In genomic region chr4:133369553-133370297, GRCm38 (mm10) we compare ENCODE assay signal across 8 mouse cellular contexts. TPM values are rescaled to one million over a fixed set of nuclear protein-coding genes. Genes with fewer than 3 reads are reported as not detected.
DNase-seq lines count a peak whose midpoint lies in the region; ATAC-seq lines count a peak whose summit lies in the region.

TSS of gene Slc9a1 (plus strand) at chr4:133369706.

- H3K4me3 ChIP-seq in forebrain, embryonic 11.5 days (ENCODE audit: low read depth, low read length) = peak within 1 kb of the TSS; percentile 75
- peak within 1 kb of the TSS; percentile 87 for H3K4me3 ChIP-seq in heart, embryonic 16.5 days (ENCODE audit: low read length)
- H3K4me3 ChIP-seq in liver, embryonic 15.5 days (replicated peaks) = peak within 1 kb of the TSS; percentile 88
- peak within 1 kb of the TSS; percentile 86 for H3K4me3 ChIP-seq in neural tube, embryonic 12.5 days

- ATAC-seq in forebrain, embryonic 11.5 days (replicated peaks; ENCODE audit: low FRiP score) = peak; percentile 94
- peak; percentile 95 for ATAC-seq in heart, embryonic 16.5 days (replicated peaks; ENCODE audit: extremely low read depth, insufficient read depth, low FRiP score)
- ATAC-seq in liver, embryonic 15.5 days (ENCODE audit: insufficient read depth) = peak; percentile 89
- peak; percentile 94 for ATAC-seq in neural tube, embryonic 12.5 days (ENCODE audit: low FRiP score, low read depth)

- no peaks in the 10 kb centered on the region for H3K9me3 ChIP-seq in forebrain, embryonic 11.5 days (ENCODE audit: control insufficient read depth, low read length)
- H3K9me3 ChIP-seq in heart, embryonic 16.5 days (replicated peaks; ENCODE audit: control insufficient read depth, low read length) = no peaks in the 10 kb centered on the region
- H3K9me3 ChIP-seq in liver, embryonic 15.5 days (replicated peaks) = no peaks in the 10 kb centered on the region
- H3K9me3 ChIP-seq in neural tube, embryonic 12.5 days = no peaks in the 10 kb centered on the region

- peak; percentile 91 to 93 for DNase-seq in CD8-positive naive resting alpha-beta T cell, adult 2 months (ENCODE audit: low read depth in 2 of 2, low spot score in 2 of 2)
- peak; percentile 81 for DNase-seq in c-Kit-positive CD71-negative TER-119-negative erythroid progenitor cells, embryonic 14.5 days (ENCODE audit: low read depth)
- peak; percentile 95 for DNase-seq in forebrain, embryonic 11.5 days (ENCODE audit: low spot score)
- peak; percentile 95 to 97 for DNase-seq in kidney, postnatal 36 days
- DNase-seq in telencephalon, adult 2 months (ENCODE audit: low read depth, low spot score) = peak; percentile 85

- H3K9ac ChIP-seq in forebrain, embryonic 11.5 days (ENCODE audit: low read length) = peak within 1 kb of the TSS; percentile 77
- peak within 1 kb of the TSS; percentile 95 for H3K9ac ChIP-seq in heart, embryonic 16.5 days (ENCODE audit: low read length)
- H3K9ac ChIP-seq in liver, embryonic 15.5 days = peak within 1 kb of the TSS; percentile 90
- peak within 1 kb of the TSS; percentile 87 for H3K9ac ChIP-seq in neural tube, embryonic 12.5 days

- H3K36me3 ChIP-seq in forebrain, embryonic 11.5 days (ENCODE audit: control insufficient read depth, insufficient read depth, low read length) = no peaks in the 10 kb centered on the region
- no peaks in the 10 kb centered on the region for H3K36me3 ChIP-seq in heart, embryonic 16.5 days (ENCODE audit: control insufficient read depth, insufficient read depth)
- peaks cover 2% of the 10 kb centered on the region; the same call in 1 of the 2 replicates for H3K36me3 ChIP-seq in liver, embryonic 15.5 days (replicated peaks)
- H3K36me3 ChIP-seq in neural tube, embryonic 12.5 days = no peaks in the 10 kb centered on the region

- peak within 1 kb of the TSS; percentile 15; the same call in 1 of the 2 replicates for H3K27ac ChIP-seq in forebrain, embryonic 11.5 days (ENCODE audit: low read depth, low read length)
- H3K27ac ChIP-seq in heart, embryonic 16.5 days (ENCODE audit: low read length) = peak within 1 kb of the TSS; percentile 80
- peak within 1 kb of the TSS; percentile 75 for H3K27ac ChIP-seq in liver, embryonic 15.5 days (replicated peaks)
- H3K27ac ChIP-seq in neural tube, embryonic 12.5 days = peak within 1 kb of the TSS; percentile 16; the same call in 1 of the 2 replicates

- H3K4me1 ChIP-seq in forebrain, embryonic 11.5 days (replicated peaks; ENCODE audit: control insufficient read depth, insufficient read depth, low read length) = peaks cover 15% of the 10 kb centered on the region
- peaks cover 37% of the 10 kb centered on the region for H3K4me1 ChIP-seq in heart, embryonic 16.5 days (ENCODE audit: control insufficient read depth, insufficient read depth, low read length)
- H3K4me1 ChIP-seq in liver, embryonic 15.5 days (replicated peaks) = peaks cover 55% of the 10 kb centered on the region
- peaks cover 41% of the 10 kb centered on the region for H3K4me1 ChIP-seq in neural tube, embryonic 12.5 days

- peak within 1 kb of the TSS; percentile 84 for H3K4me2 ChIP-seq in forebrain, embryonic 11.5 days (ENCODE audit: low read depth, low read length, severe bottlenecking)
- H3K4me2 ChIP-seq in heart, embryonic 16.5 days (ENCODE audit: low read depth, low read length) = peak within 1 kb of the TSS; percentile 86
- peak within 1 kb of the TSS; percentile 84 for H3K4me2 ChIP-seq in liver, embryonic 15.5 days
- H3K4me2 ChIP-seq in neural tube, embryonic 12.5 days (replicated peaks) = peak within 1 kb of the TSS; percentile 80

- WGBS in forebrain, embryonic 11.5 days = under 1% methylated on average over 40 of the region's 40 CpGs
- under 1% methylated on average over 40 of the region's 40 CpGs for WGBS in heart, embryonic 16.5 days
- WGBS in liver, embryonic 15.5 days (ENCODE audit: insufficient replicate concordance) = 0% methylated on average over 40 of the region's 40 CpGs
- WGBS in neural tube, embryonic 12.5 days = under 1% methylated on average over 40 of the region's 40 CpGs

- no peaks in the 10 kb centered on the region for H3K27me3 ChIP-seq in forebrain, embryonic 11.5 days (ENCODE audit: control insufficient read depth, insufficient read depth, low read length)
- no peaks in the 10 kb centered on the region for H3K27me3 ChIP-seq in heart, embryonic 16.5 days (ENCODE audit: control insufficient read depth, insufficient read depth, low read length)
- H3K27me3 ChIP-seq in liver, embryonic 15.5 days = no peaks in the 10 kb centered on the region; the same call in 1 of the 2 replicates
- H3K27me3 ChIP-seq in neural tube, embryonic 12.5 days (replicated peaks) = no peaks in the 10 kb centered on the region

RNA-seq across cellular contexts. Expression of gene Slc9a1, which starts in this region (rescaled TPM):
- 7.4 and 9.4 TPM in 2 replicates for polyA plus RNA-seq in forebrain, embryonic 11.5 days (2014; fragmentation: Nextera tagmentation; extraction: Ambion mirVana)
- 7.2 and 8.1 TPM in 2 replicates for polyA plus RNA-seq in heart, embryonic 16.5 days (2015; fragmentation: Nextera tagmentation; extraction: Ambion mirVana)
- 2.9 and 3.0 TPM in 2 replicates for polyA plus RNA-seq in liver, embryonic 15.5 days (2015; fragmentation: Nextera tagmentation; extraction: Ambion mirVana)
- polyA plus RNA-seq in neural tube, embryonic 12.5 days (2016; fragmentation: Nextera tagmentation; extraction: Ambion mirVana) = 7.1 and 9.0 TPM in 2 replicates

Comparison
In these comparisons a context has a peak if more than half of its experiments do, and no peak if none do; other contexts are left out.
1. Peak in every context shown above with its lines: DNase-seq, ATAC-seq, H3K4me3 ChIP-seq and H3K27ac ChIP-seq.
2. H3K27ac ChIP-seq: peak in every context shown above with its lines; median percentile 80 in heart, embryonic 16.5 days; 75 in liver, embryonic 15.5 days; 16 in neural tube, embryonic 12.5 days; 15 in forebrain, embryonic 11.5 days.